Mouse (Mus musculus) spleen, adult 2 months (tissue): ENCODE measurements around the gene Ltbp3. TPM values are rescaled to one million over a fixed set of nuclear protein-coding genes. Genes with fewer than 3 reads are reported as not detected.

Experiments
- DNase-seq, 2 experiments: peaks; one replicate each; pipeline versions ENCODE4 v3.0.0 to v3.0.0-alpha.2; 2012 to 2021; ENCODE audit warnings: low spot score in 2 of 2, low read depth in 1 of 2
- H3K27ac ChIP-seq: fragments of 200-500 bp; 2 replicates; pipeline ENCODE4 v1.5.1; 2012; ENCODE audit warnings: low read length, inconsistent platforms; ENCODE audit not compliant: insufficient read depth
- H3K27me3 ChIP-seq: fragments of 200-500 bp; 2 replicates; pipeline ENCODE4 v1.6.1; 2012; ENCODE audit warnings: mild to moderate bottlenecking, moderate library complexity, low read length, inconsistent platforms; ENCODE audit not compliant: control insufficient read depth, insufficient read depth
- H3K36me3 ChIP-seq: fragments of 200-500 bp; 2 replicates; pipeline ENCODE4 v1.6.1; 2012; ENCODE audit warnings: mild to moderate bottlenecking, low read length, inconsistent platforms; ENCODE audit not compliant: control insufficient read depth, insufficient read depth
- H3K4me1 ChIP-seq: fragments of 200-500 bp; 2 replicates; pipeline ENCODE4 v1.6.1; 2011; ENCODE audit warnings: inconsistent platforms; ENCODE audit not compliant: control insufficient read depth, insufficient read depth, insufficient read length
- H3K4me3 ChIP-seq: fragments of 200-500 bp; 2 replicates; pipeline ENCODE4 v1.5.1; 2011; ENCODE audit warnings: mild to moderate bottlenecking, inconsistent platforms; ENCODE audit not compliant: insufficient read depth, insufficient read length; ENCODE audit errors: extremely low read depth
- CTCF ChIP-seq: fragments of 200-500 bp; IDR thresholded peaks from 2 replicates; pipeline ENCODE4 v1.5.1; 2011; ENCODE audit warnings: mild to moderate bottlenecking, inconsistent platforms; ENCODE audit not compliant: insufficient read depth, insufficient read length, insufficient replicate concordance; ENCODE audit errors: extremely low read depth
- POLR2A ChIP-seq: fragments of 200-500 bp; IDR thresholded peaks from 2 replicates; pipeline ENCODE4 v1.6.1; 2011; ENCODE audit warnings: low read depth, low read length, inconsistent platforms
- WGBS: fragments of 180-500 bp; shearing (Covaris S2); methylation state at CpG from one replicate; pipeline ENCODE4 v1.1.7; 2018; 5-methylcytosine and 5-hydroxymethylcytosine counted together
- polyA plus RNA-seq: library from polyadenylated mRNA; depleted of rRNA; stranded (reverse); fragments of >200 nt; gene quantifications from 2 replicates; pipeline ENCODE4 v1.2.3, GENCODE M21; 2012

Ltbp3 gene
- polyA plus RNA-seq, 1 experiment, result 22.5 TPM

GRCm38 (mm10) chr19:5704163-5704800 is 36.4 kb upstream of the Ltbp3 start, which contains the start of gene Kcnk7:
Gene Kcnk7 (plus strand): TSS chr19:5704367.
- Histone ChIP-seq H3K27me3 (no peaks in the 10 kb centered on the region), H3K27ac (peak within 1 kb of the TSS; percentile 47), H3K4me1 (peaks cover 5% of the 10 kb centered on the region; the same call in 1 of the 2 replicates), H3K36me3 (peaks cover 45% of the 10 kb centered on the region), H3K4me3 (no peak within 1 kb of the TSS)
- WGBS, result 70% methylated on average over 17 of the region's 17 CpGs
- DNase-seq, result no peak
- TF ChIP-seq POLR2A, result no peak
- no peak for TF ChIP-seq CTCF

GRCm38 (mm10) chr19:5704801-5705571 is 35.7 kb upstream of the Ltbp3 start:
- H3K36me3 ChIP-seq, result peaks cover 42% of the 10 kb centered on the region
- DNase-seq, result no peak
- peak overlapping the region; percentile 47 for H3K27ac ChIP-seq
- no peak for TF ChIP-seq CTCF
- no peak for TF ChIP-seq POLR2A
- H3K4me1 ChIP-seq, result peaks cover 5% of the 10 kb centered on the region; the same call in 1 of the 2 replicates
- 36% methylated on average over 10 of the region's 10 CpGs for WGBS
- H3K27me3 ChIP-seq, result no peaks in the 10 kb centered on the region
- H3K4me3 ChIP-seq, result no peak overlapping the region

GRCm38 (mm10) chr19:5710068-5710467 is 30.6 kb upstream of the Ltbp3 start:
- Histone ChIP-seq H3K36me3 (peaks cover 33% of the 10 kb centered on the region), H3K27ac (no peak overlapping the region), H3K4me1 (peaks cover 17% of the 10 kb centered on the region; the same call in 1 of the 2 replicates), H3K4me3 (no peak overlapping the region), H3K27me3 (no peaks in the 10 kb centered on the region)
- TF ChIP-seq POLR2A (no peak), CTCF (no peak)
- WGBS, result 96% methylated on average over 6 of the region's 6 CpGs
- DNase-seq, result no peak

GRCm38 (mm10) chr19:5710581-5710980 is 30.1 kb upstream of the Ltbp3 start:
- H3K4me3 ChIP-seq, result no peak overlapping the region
- TF ChIP-seq POLR2A (no peak), CTCF (no peak)
- H3K27me3 ChIP-seq, result no peaks in the 10 kb centered on the region
- H3K27ac ChIP-seq, result no peak overlapping the region
- no peak for DNase-seq
- peaks cover 17% of the 10 kb centered on the region; the same call in 1 of the 2 replicates for H3K4me1 ChIP-seq
- H3K36me3 ChIP-seq, result peaks cover 33% of the 10 kb centered on the region
- WGBS, result 97% methylated on average over 8 of the region's 8 CpGs

GRCm38 (mm10) chr19:5711218-5711617 is 29.5 kb upstream of the Ltbp3 start:
- TF ChIP-seq POLR2A, result no peak
- TF ChIP-seq CTCF, result peak; percentile 73; the same call in 1 of the 2 replicates
- Histone ChIP-seq H3K4me1 (peaks cover 17% of the 10 kb centered on the region; the same call in 1 of the 2 replicates), H3K27ac (no peak overlapping the region; the same call in 1 of the 2 replicates), H3K27me3 (no peaks in the 10 kb centered on the region), H3K36me3 (peaks cover 36% of the 10 kb centered on the region), H3K4me3 (no peak overlapping the region)
- WGBS, result 63% methylated on average over 3 of the region's 3 CpGs
- peak in 1 of 2 experiments; percentile 58 for DNase-seq

- Histone ChIP-seq H3K27ac (peak overlapping the region; percentile 51), H3K4me1 (peaks cover 17% of the 10 kb centered on the region; the same call in 1 of the 2 replicates), H3K27me3 (no peaks in the 10 kb centered on the region), H3K4me3 (no peak overlapping the region), H3K36me3 (peaks cover 33% of the 10 kb centered on the region)
- TF ChIP-seq CTCF, result no peak
- TF ChIP-seq POLR2A, result no peak
- DNase-seq, result no peak
- WGBS, result 54% methylated on average over 14 of the region's 14 CpGs
These were observed 28.7 kb upstream of the Ltbp3 start for GRCm38 (mm10) chr19:5711907-5712460.
